Mouse (Mus musculus) liver, embryonic 11.5 days (tissue): Measurements from ENCODE around the gene Mfsd12. TPM values are rescaled to one million over a fixed set of nuclear protein-coding genes. Genes with fewer than 3 reads are reported as not detected.

Experiments used
- ATAC-seq: fragments of 200-750 bp; cut with Nextera tagmentation; replicated peaks from 2 replicates; pipeline ENCODE4 v1.8.0; 2017; ENCODE audit warnings: moderate number of reproducible peaks, mild to moderate bottlenecking, moderate TSS enrichment, moderate library complexity; ENCODE audit not compliant: low FRiP score
- DNase-seq: peaks from one replicate; pipeline ENCODE4 v3.0.0-alpha.2; 2017; ENCODE audit warnings: low spot score
- H3K27ac ChIP-seq: fragments of 300-500 bp; sonication (generic); 2 replicates; pipeline ENCODE4 v1.5.1; 2014; ENCODE audit warnings: mild to moderate bottlenecking, low read depth, low read length, control low read depth
- H3K27me3 ChIP-seq: fragments of 300-500 bp; sonication (generic); replicated peaks from 2 replicates; pipeline ENCODE4 v1.6.1; 2014; ENCODE audit warnings: low read length, mixed read lengths; ENCODE audit not compliant: control insufficient read depth, insufficient read depth
- H3K36me3 ChIP-seq: fragments of 300-500 bp; sonication (generic); 2 replicates; pipeline ENCODE4 v1.6.1; 2014; ENCODE audit warnings: mild to moderate bottlenecking, low read length, moderate library complexity, mixed read lengths; ENCODE audit not compliant: control insufficient read depth, insufficient read depth
- H3K4me1 ChIP-seq: fragments of 300-500 bp; sonication (generic); replicated peaks from 2 replicates; pipeline ENCODE4 v1.6.1; 2014; ENCODE audit warnings: low read length, mixed read lengths; ENCODE audit not compliant: control insufficient read depth, insufficient read depth
- H3K4me2 ChIP-seq: fragments of 300-500 bp; sonication (generic); 2 replicates; pipeline ENCODE4 v1.6.1; 2014; ENCODE audit warnings: mild to moderate bottlenecking, control low read depth, moderate library complexity
- H3K4me3 ChIP-seq: fragments of 300-500 bp; sonication (generic); 2 replicates; pipeline ENCODE4 v1.5.1; 2014; ENCODE audit warnings: low read depth, low read length, control low read depth
- H3K9ac ChIP-seq: fragments of 300-500 bp; sonication (generic); 2 replicates; pipeline ENCODE4 v1.6.1; 2014; ENCODE audit warnings: low read depth, low read length, control low read depth
- H3K9me3 ChIP-seq: fragments of 300-500 bp; sonication (generic); 2 replicates; pipeline ENCODE4 v1.6.1; 2016; ENCODE audit warnings: low read length, inconsistent platforms, mixed read lengths; ENCODE audit not compliant: control insufficient read depth
- WGBS: fragments of 180-500 bp; shearing (Covaris S2); extraction: QIAGEN DNeasy Blood & Tissue Kit; methylation state at CpG from one replicate; pipeline ENCODE4 v1.1.7; 2014; 5-methylcytosine and 5-hydroxymethylcytosine counted together
- polyA plus RNA-seq: library from polyadenylated mRNA; unstranded; fragments of >200 nt; fragmentation: Nextera tagmentation; extraction: Ambion mirVana; gene quantifications from 2 replicates; pipeline ENCODE4 v1.2.1, GENCODE M21; 2014

The Mfsd12 gene
- polyA plus RNA-seq, 1 experiment from 2014 or later = 11.2 TPM

GRCm38 (mm10) chr10:81409330-81409729, 52.0 kb downstream of the Mfsd12 start:
- ATAC-seq (peak; percentile 8; the same call in 1 of the 2 replicates), DNase-seq (no peak)

GRCm38 (mm10) chr10:81410350-81410749, 53.1 kb downstream of the Mfsd12 start:
- peak overlapping the region; percentile 29 for H3K4me3 ChIP-seq
- H3K9ac ChIP-seq = no peak overlapping the region
- H3K9me3 ChIP-seq = no peaks in the 10 kb centered on the region
- DNase-seq = no peak
- H3K4me2 ChIP-seq = peak overlapping the region; percentile 48
- WGBS = 29% methylated on average over 4 of the region's 4 CpGs
- H3K27ac ChIP-seq = peak overlapping the region; percentile 75; the same call in 1 of the 2 replicates
- peaks cover 95% of the 10 kb centered on the region for H3K4me1 ChIP-seq
- peaks cover 24% of the 10 kb centered on the region for H3K27me3 ChIP-seq
- ATAC-seq = no peak
- H3K36me3 ChIP-seq = no peaks in the 10 kb centered on the region; the same call in 1 of the 2 replicates

More at GRCm38 (mm10) chr10:81409330-81409729, 52.0 kb downstream of the Mfsd12 start:
- Histone ChIP-seq H3K27me3 (peaks cover 24% of the 10 kb centered on the region), H3K9me3 (no peaks in the 10 kb centered on the region), H3K4me3 (peak overlapping the region; percentile 29), H3K36me3 (no peaks in the 10 kb centered on the region; the same call in 1 of the 2 replicates), H3K4me1 (peaks cover 86% of the 10 kb centered on the region), H3K9ac (peak overlapping the region; percentile 35; the same call in 1 of the 2 replicates), H3K27ac (peak overlapping the region; percentile 75), H3K4me2 (peak overlapping the region; percentile 48)
- 17% methylated on average over 8 of the region's 8 CpGs for WGBS

- ATAC-seq (no peak), DNase-seq (no peak)
- H3K4me3 ChIP-seq = peak overlapping the region; percentile 29; the same call in 1 of the 2 replicates
- peak overlapping the region; percentile 48 for H3K4me2 ChIP-seq
- 72% methylated on average over 9 of the region's 9 CpGs for WGBS
- peak overlapping the region; percentile 62 for H3K27ac ChIP-seq
- H3K9me3 ChIP-seq = no peaks in the 10 kb centered on the region
- peaks cover 92% of the 10 kb centered on the region for H3K4me1 ChIP-seq
- H3K36me3 ChIP-seq = no peaks in the 10 kb centered on the region; the same call in 1 of the 2 replicates
- H3K9ac ChIP-seq = no peak overlapping the region
- H3K27me3 ChIP-seq = peaks cover 24% of the 10 kb centered on the region
Observed at GRCm38 (mm10) chr10:81410981-81411380, 53.7 kb downstream of the Mfsd12 start.

GRCm38 (mm10) chr10:81411471-81412400, 54.4 kb downstream of the Mfsd12 start:
- peaks cover 89% of the 10 kb centered on the region for H3K4me1 ChIP-seq
- no peak overlapping the region for H3K4me3 ChIP-seq
- H3K4me2 ChIP-seq = no peak overlapping the region
- DNase-seq (no peak), ATAC-seq (no peak)
- peaks cover 17% of the 10 kb centered on the region for H3K27me3 ChIP-seq
- 75% methylated on average over 18 of the region's 18 CpGs for WGBS
- no peaks in the 10 kb centered on the region; the same call in 1 of the 2 replicates for H3K36me3 ChIP-seq
- H3K27ac ChIP-seq = peak overlapping the region; percentile 62
- no peak overlapping the region for H3K9ac ChIP-seq
- no peaks in the 10 kb centered on the region for H3K9me3 ChIP-seq

- Histone ChIP-seq H3K36me3 (no peaks in the 10 kb centered on the region; the same call in 1 of the 2 replicates), H3K4me1 (peaks cover 89% of the 10 kb centered on the region), H3K4me2 (no peak overlapping the region), H3K27me3 (peaks cover 8% of the 10 kb centered on the region), H3K4me3 (no peak overlapping the region), H3K9ac (no peak overlapping the region), H3K9me3 (no peaks in the 10 kb centered on the region), H3K27ac (peak overlapping the region; percentile 25; the same call in 1 of the 2 replicates)
- DNase-seq = no peak
- ATAC-seq = no peak
- WGBS = 70% methylated on average over 16 of the region's 16 CpGs
Observed at GRCm38 (mm10) chr10:81412586-81413309, 55.5 kb downstream of the Mfsd12 start.

GRCm38 (mm10) chr10:81413310-81414261, 56.3 kb downstream of the Mfsd12 start:
- DNase-seq = no peak
- Histone ChIP-seq H3K36me3 (no peaks in the 10 kb centered on the region), H3K9me3 (no peaks in the 10 kb centered on the region), H3K4me3 (0 out of 2 replicates have a peak overlapping the region, but pooled peaks have one; percentile 12), H3K4me1 (peaks cover 83% of the 10 kb centered on the region), H3K27me3 (no peaks in the 10 kb centered on the region; the same call in none of the 2 replicates), H3K9ac (peak overlapping the region; percentile 46; the same call in 1 of the 2 replicates), H3K27ac (peak overlapping the region; percentile 55), H3K4me2 (peak overlapping the region; percentile 52)
- no peak for ATAC-seq
- 28% methylated on average over 26 of the region's 26 CpGs for WGBS

GRCm38 (mm10) chr10:81414682-81415081, 57.4 kb downstream of the Mfsd12 start:
- ATAC-seq (no peak), DNase-seq (no peak)
- Histone ChIP-seq H3K4me3 (no peak overlapping the region), H3K36me3 (no peaks in the 10 kb centered on the region), H3K9ac (no peak overlapping the region), H3K27ac (0 out of 2 replicates have a peak overlapping the region, but pooled peaks have one; percentile 55), H3K9me3 (no peaks in the 10 kb centered on the region), H3K27me3 (no peaks in the 10 kb centered on the region; the same call in 1 of the 2 replicates), H3K4me1 (peaks cover 78% of the 10 kb centered on the region), H3K4me2 (no peak overlapping the region)
